Mouse (Mus musculus): ENCODE measurements around the gene Prkacb.

- TF ChIP-seq POLR2A (IDR thresholded peaks at IDR 0.05; ENCODE audit: borderline replicate concordance, extremely low read depth, low read depth, low read length) (no peak), CTCF (IDR thresholded peaks at IDR 0.05; ENCODE audit: insufficient read depth, low read length) (no peak)
These were observed 30.2 kb downstream of the Prkacb start for GRCm38 (mm10) chr3:146782548-146782947.

All from lung, adult 2 months (tissue).